Mouse (Mus musculus) brain, embryonic 14.5 days (tissue): Measurements from ENCODE around the gene Fam72a.

Experiments used
- CTCF ChIP-seq: fragments of 200-500 bp; IDR thresholded peaks from 2 replicates; pipeline ENCODE4 v1.5.1; 2012; ENCODE audit warnings: inconsistent platforms, mild to moderate bottlenecking, moderate library complexity, borderline replicate concordance; ENCODE audit not compliant: insufficient read depth, insufficient read length; ENCODE audit errors: extremely low read depth
- POLR2A ChIP-seq: fragments of 200-500 bp; IDR thresholded peaks from 2 replicates; pipeline ENCODE4 v1.6.1; 2012; ENCODE audit warnings: mild to moderate bottlenecking, inconsistent platforms, borderline replicate concordance; ENCODE audit not compliant: poor library complexity, insufficient read depth, insufficient read length, severe bottlenecking; ENCODE audit errors: extremely low read depth

- TF ChIP-seq POLR2A = no peak
- no peak for TF ChIP-seq CTCF
These were observed 13.7 kb downstream of the Fam72a start for GRCm38 (mm10) chr1:131541431-131541830.
